Mouse (Mus musculus): ENCODE results near the gene Wfdc10.

- no peak for TF ChIP-seq CTCF (IDR thresholded peaks at IDR 0.05; ENCODE audit: low read depth, low read length)
- no peak for TF ChIP-seq POLR2A (IDR thresholded peaks at IDR 0.05; ENCODE audit: insufficient read depth, low read length)
Measured at GRCm38 (mm10) chr2:164701761-164702160, 45.9 kb downstream of the Wfdc10 start.
